Mouse (Mus musculus) midbrain, embryonic 12.5 days (tissue): ENCODE measurements around the gene Rasa2. TPM values are rescaled to one million over a fixed set of nuclear protein-coding genes. Genes with fewer than 3 reads are reported as not detected.

Experiments used
- ATAC-seq: fragments of 200-750 bp; cut with Nextera tagmentation; 2 replicates; pipeline ENCODE4 v1.8.0; 2017; ENCODE audit warnings: low read depth, moderate TSS enrichment, moderate library complexity; ENCODE audit not compliant: low FRiP score
- H3K27ac ChIP-seq: fragments of 300-500 bp; sonication (generic); replicated peaks from 2 replicates; pipeline ENCODE4 v1.5.1; 2016; ENCODE audit warnings: mild to moderate bottlenecking
- H3K27me3 ChIP-seq: fragments of 300-500 bp; sonication (generic); 2 replicates; pipeline ENCODE4 v1.6.1; 2016; ENCODE audit warnings: mild to moderate bottlenecking
- H3K36me3 ChIP-seq: fragments of 300-500 bp; sonication (generic); 2 replicates; pipeline ENCODE4 v1.6.1; 2016
- H3K4me1 ChIP-seq: fragments of 300-500 bp; sonication (generic); 2 replicates; pipeline ENCODE4 v1.6.1; 2016
- H3K4me2 ChIP-seq: fragments of 300-500 bp; sonication (generic); replicated peaks from 2 replicates; pipeline ENCODE4 v1.6.1; 2016; ENCODE audit warnings: mild to moderate bottlenecking, moderate library complexity
- H3K4me3 ChIP-seq: fragments of 300-500 bp; sonication (generic); 2 replicates; pipeline ENCODE4 v1.5.1; 2016; ENCODE audit warnings: mild to moderate bottlenecking
- H3K9ac ChIP-seq: fragments of 300-500 bp; sonication (generic); replicated peaks from 2 replicates; pipeline ENCODE4 v1.6.1; 2016; ENCODE audit warnings: mild to moderate bottlenecking, moderate library complexity
- H3K9me3 ChIP-seq: fragments of 300-500 bp; sonication (generic); 2 replicates; pipeline ENCODE4 v1.6.1; 2016; ENCODE audit warnings: mild to moderate bottlenecking
- WGBS: fragments of 180-500 bp; shearing (Covaris S2); methylation state at CpG from one replicate; pipeline ENCODE4 v1.1.7; 2016; 5-methylcytosine and 5-hydroxymethylcytosine counted together
- polyA plus RNA-seq: library from polyadenylated mRNA; unstranded; fragments of >200 nt; fragmentation: Nextera tagmentation; extraction: Ambion mirVana; gene quantifications from 2 replicates; pipeline ENCODE4 v1.2.1, GENCODE M21; 2016

Rasa2 gene
- polyA plus RNA-seq, 1 experiment from 2014 or later: 16.4 TPM

GRCm38 (mm10) chr9:96517429-96517828 is 114.0 kb downstream of the Rasa2 start:
- no peaks in the 10 kb centered on the region for H3K27me3 ChIP-seq
- no peaks in the 10 kb centered on the region for H3K4me1 ChIP-seq
- H3K4me2 ChIP-seq: no peak overlapping the region
- H3K4me3 ChIP-seq: no peak overlapping the region
- ATAC-seq: no peak
- H3K27ac ChIP-seq: no peak overlapping the region
- no peak overlapping the region for H3K9ac ChIP-seq
- 34% methylated on average over 4 of the region's 4 CpGs for WGBS
- H3K9me3 ChIP-seq: no peaks in the 10 kb centered on the region
- no peaks in the 10 kb centered on the region for H3K36me3 ChIP-seq

GRCm38 (mm10) chr9:96516806-96517205 is 114.6 kb downstream of the Rasa2 start:
- H3K9ac ChIP-seq: no peak overlapping the region
- ATAC-seq: no peak
- H3K36me3 ChIP-seq: no peaks in the 10 kb centered on the region
- no peaks in the 10 kb centered on the region for H3K27me3 ChIP-seq
- no peak overlapping the region for H3K4me2 ChIP-seq
- H3K27ac ChIP-seq: no peak overlapping the region
- H3K4me1 ChIP-seq: no peaks in the 10 kb centered on the region
- no peak overlapping the region for H3K4me3 ChIP-seq
- WGBS: 75% methylated on average over 3 of the region's 3 CpGs
- H3K9me3 ChIP-seq: no peaks in the 10 kb centered on the region

DNA sequence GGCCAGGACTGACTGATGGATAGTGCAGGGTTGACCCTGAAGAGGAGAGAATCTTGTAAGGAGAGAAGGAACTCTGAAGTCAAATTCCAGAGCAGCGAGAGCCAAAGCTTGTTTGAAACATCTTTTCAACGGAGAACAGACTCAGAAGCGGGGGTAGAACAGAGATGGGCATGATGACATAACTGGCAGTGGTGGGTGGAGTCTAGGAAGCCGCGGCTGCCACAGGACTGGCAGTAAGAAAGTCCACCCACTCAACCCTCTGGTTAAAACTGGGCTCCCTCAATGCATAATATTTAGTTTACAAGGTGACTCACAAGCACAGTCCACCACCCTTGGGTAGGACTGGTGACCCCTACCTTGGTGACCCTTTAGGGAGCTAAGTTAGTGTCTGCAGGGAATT is 115.7 kb downstream of the Rasa2 start:
- no peak overlapping the region for H3K27ac ChIP-seq
- H3K4me1 ChIP-seq: no peaks in the 10 kb centered on the region
- no peaks in the 10 kb centered on the region for H3K36me3 ChIP-seq
- 81% methylated on average over 5 of the region's 5 CpGs for WGBS
- ATAC-seq: no peak
- no peak overlapping the region for H3K4me3 ChIP-seq
- no peak overlapping the region for H3K4me2 ChIP-seq
- H3K9me3 ChIP-seq: no peaks in the 10 kb centered on the region
- no peak overlapping the region for H3K9ac ChIP-seq
- H3K27me3 ChIP-seq: no peaks in the 10 kb centered on the region

DNA sequence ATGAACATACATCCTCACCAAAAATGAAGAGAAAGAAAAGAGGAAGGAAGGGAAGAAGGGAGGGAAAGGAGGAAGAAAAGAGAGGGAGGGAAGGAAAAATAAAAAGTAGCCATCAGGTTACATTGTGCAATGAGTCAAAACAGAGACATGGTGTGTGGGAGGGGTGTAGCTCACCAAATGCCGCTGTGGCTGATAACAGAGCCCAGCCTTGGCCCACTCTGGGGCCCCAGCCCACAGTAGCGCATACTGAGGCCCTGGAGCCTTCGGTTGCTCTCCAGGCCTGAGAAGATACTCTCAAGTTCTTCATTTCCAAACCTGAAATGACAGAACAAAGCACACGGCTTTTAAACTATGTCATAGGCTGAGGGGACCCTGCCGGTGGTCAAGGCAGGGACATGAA is 117.1 kb downstream of the Rasa2 start:
- no peaks in the 10 kb centered on the region for H3K9me3 ChIP-seq
- no peaks in the 10 kb centered on the region for H3K27me3 ChIP-seq
- 83% methylated on average over 5 of the region's 5 CpGs for WGBS
- H3K4me1 ChIP-seq: no peaks in the 10 kb centered on the region
- ATAC-seq: no peak
- H3K27ac ChIP-seq: no peak overlapping the region
- H3K9ac ChIP-seq: no peak overlapping the region
- H3K4me3 ChIP-seq: no peak overlapping the region
- no peak overlapping the region for H3K4me2 ChIP-seq
- no peaks in the 10 kb centered on the region for H3K36me3 ChIP-seq

- Histone ChIP-seq H3K36me3 (no peaks in the 10 kb centered on the region), H3K27me3 (no peaks in the 10 kb centered on the region), H3K4me3 (0 out of 2 replicates have a peak overlapping the region, but pooled peaks have one; percentile 17), H3K9me3 (no peaks in the 10 kb centered on the region), H3K27ac (peak overlapping the region; percentile 26; the same call in 1 of the 2 replicates), H3K4me1 (peaks cover 7% of the 10 kb centered on the region), H3K9ac (no peak overlapping the region; the same call in 1 of the 2 replicates), H3K4me2 (peak overlapping the region; percentile 44)
- peak; percentile 94 for ATAC-seq
- 24% methylated on average over 10 of the region's 10 CpGs for WGBS
Measured at GRCm38 (mm10) chr9:96506011-96506498, 125.4 kb downstream of the Rasa2 start.

GRCm38 (mm10) chr9:96505156-96505555 is 126.3 kb downstream of the Rasa2 start:
- no peaks in the 10 kb centered on the region for H3K27me3 ChIP-seq
- H3K9me3 ChIP-seq: no peaks in the 10 kb centered on the region
- no peaks in the 10 kb centered on the region for H3K36me3 ChIP-seq
- H3K9ac ChIP-seq: no peak overlapping the region
- H3K4me1 ChIP-seq: peaks cover 7% of the 10 kb centered on the region
- WGBS: 91% methylated on average over 4 of the region's 4 CpGs
- H3K4me2 ChIP-seq: no peak overlapping the region
- no peak for ATAC-seq
- no peak overlapping the region for H3K27ac ChIP-seq
- H3K4me3 ChIP-seq: no peak overlapping the region

- Histone ChIP-seq H3K9me3 (no peaks in the 10 kb centered on the region; the same call in 1 of the 2 replicates), H3K27me3 (no peaks in the 10 kb centered on the region), H3K4me1 (peaks cover 7% of the 10 kb centered on the region), H3K9ac (no peak overlapping the region), H3K36me3 (no peaks in the 10 kb centered on the region), H3K27ac (no peak overlapping the region), H3K4me2 (no peak overlapping the region), H3K4me3 (no peak overlapping the region)
- ATAC-seq: no peak
- WGBS: 86% methylated on average over 17 of the region's 17 CpGs
Measured at GRCm38 (mm10) chr9:96504116-96504895, 127.1 kb downstream of the Rasa2 start.

- no peaks in the 10 kb centered on the region for H3K36me3 ChIP-seq
- peaks cover 7% of the 10 kb centered on the region for H3K4me1 ChIP-seq
- WGBS: 81% methylated on average over 6 of the region's 6 CpGs
- H3K4me2 ChIP-seq: no peak overlapping the region
- no peak overlapping the region for H3K27ac ChIP-seq
- H3K27me3 ChIP-seq: no peaks in the 10 kb centered on the region
- H3K4me3 ChIP-seq: no peak overlapping the region
- no peaks in the 10 kb centered on the region; the same call in 1 of the 2 replicates for H3K9me3 ChIP-seq
- no peak for ATAC-seq
- no peak overlapping the region for H3K9ac ChIP-seq
Measured at GRCm38 (mm10) chr9:96502856-96503610, 128.4 kb downstream of the Rasa2 start.

DNA sequence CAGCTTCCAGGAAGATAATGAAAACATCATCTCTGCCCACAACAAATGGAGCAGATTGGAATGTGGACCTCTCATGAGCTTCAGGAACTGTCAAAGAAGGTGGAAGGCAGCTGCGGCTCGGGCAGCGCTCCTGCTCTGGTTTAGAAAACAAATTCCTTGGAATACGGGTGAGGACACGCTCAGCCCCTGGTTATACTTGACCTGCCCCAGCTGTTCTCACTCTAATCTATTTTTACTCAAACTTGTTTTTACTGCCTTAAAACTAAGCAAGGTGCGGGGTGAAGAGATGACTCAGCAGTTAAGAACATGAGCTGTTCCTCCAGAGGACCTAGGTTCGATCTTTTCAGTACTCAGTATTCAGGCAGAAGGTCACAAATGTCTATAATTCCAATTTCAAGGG is 130.2 kb downstream of the Rasa2 start:
- no peak overlapping the region for H3K4me2 ChIP-seq
- H3K36me3 ChIP-seq: no peaks in the 10 kb centered on the region
- no peak overlapping the region for H3K4me3 ChIP-seq
- H3K9me3 ChIP-seq: no peaks in the 10 kb centered on the region; the same call in 1 of the 2 replicates
- no peaks in the 10 kb centered on the region for H3K27me3 ChIP-seq
- 85% methylated on average over 7 of the region's 7 CpGs for WGBS
- ATAC-seq: no peak
- peaks cover 5% of the 10 kb centered on the region for H3K4me1 ChIP-seq
- no peak overlapping the region for H3K27ac ChIP-seq
- no peak overlapping the region for H3K9ac ChIP-seq

- 49% methylated on average over 3 of the region's 3 CpGs for WGBS
- Histone ChIP-seq H3K36me3 (no peaks in the 10 kb centered on the region), H3K9ac (no peak overlapping the region), H3K27ac (no peak overlapping the region), H3K4me3 (no peak overlapping the region), H3K27me3 (no peaks in the 10 kb centered on the region), H3K4me2 (no peak overlapping the region), H3K4me1 (no peaks in the 10 kb centered on the region), H3K9me3 (no peaks in the 10 kb centered on the region)
- ATAC-seq: no peak
Measured at GRCm38 (mm10) chr9:96493212-96493611, 138.2 kb downstream of the Rasa2 start.

- H3K9ac ChIP-seq: no peak overlapping the region
- H3K27me3 ChIP-seq: no peaks in the 10 kb centered on the region
- H3K4me3 ChIP-seq: no peak overlapping the region
- H3K4me2 ChIP-seq: 0 out of 2 replicates have a peak overlapping the region, but pooled peaks have one; percentile 12
- H3K4me1 ChIP-seq: no peaks in the 10 kb centered on the region
- H3K36me3 ChIP-seq: no peaks in the 10 kb centered on the region
- 38% methylated on average over 12 of the region's 12 CpGs for WGBS
- no peak for ATAC-seq
- no peak overlapping the region for H3K27ac ChIP-seq
- H3K9me3 ChIP-seq: no peaks in the 10 kb centered on the region
Measured at GRCm38 (mm10) chr9:96491810-96492209, 139.6 kb downstream of the Rasa2 start.
